Mouse (Mus musculus): ENCODE measurements around the gene Nudt16l1.

- TF ChIP-seq CTCF (IDR thresholded peaks at IDR 0.05; ENCODE audit: borderline replicate concordance, extremely low read depth, insufficient read depth, insufficient read length) (no peak), POLR2A (IDR thresholded peaks at IDR 0.05; ENCODE audit: borderline replicate concordance, extremely low read depth, insufficient read depth, insufficient read length, poor library complexity, severe bottlenecking) (no peak)
Observed at GRCm38 (mm10) chr16:4971626-4972025, 33.1 kb downstream of the Nudt16l1 start.

Data from brain, embryonic 14.5 days (tissue).